Mouse (Mus musculus) ES-Bruce4 (cell line): ENCODE measurements around the gene Ccdc134.

ENCODE experiments used
- CTCF ChIP-seq: IDR thresholded peaks from one replicate; pipeline ENCODE4 v1.8.1; 2011; ENCODE audit warnings: low read depth, low read length
- EP300 ChIP-seq: IDR thresholded peaks from 2 replicates; pipeline ENCODE4 v1.6.1; 2011; ENCODE audit warnings: low read depth, low read length; ENCODE audit not compliant: insufficient read depth
- POLR2A ChIP-seq: IDR thresholded peaks from one replicate; pipeline ENCODE4 v1.8.1; 2011; ENCODE audit warnings: low read length; ENCODE audit not compliant: insufficient read depth

GRCm38 (mm10) chr15:82163356-82164060, 35.8 kb downstream of the Ccdc134 start:
- TF ChIP-seq POLR2A: no peak
- TF ChIP-seq CTCF: no peak
- no peak for TF ChIP-seq EP300
